Mouse (Mus musculus) spleen, adult 12 weeks (tissue): ENCODE measurements around the gene Ptprf.

ENCODE experiments used
- DNase-seq: peaks from one replicate; pipeline ENCODE4 v3.0.0; 2022; ENCODE audit warnings: low spot score

Gene Ptprf

GRCm38 (mm10) chr4:118282182-118282562 lies 9.0 kb downstream of the Ptprf start:
- DNase-seq, result no peak

GRCm38 (mm10) chr4:118281444-118282181 lies 9.6 kb downstream of the Ptprf start:
- no peak for DNase-seq

GRCm38 (mm10) chr4:118280506-118280905 lies 10.7 kb downstream of the Ptprf start:
- no peak for DNase-seq

GRCm38 (mm10) chr4:118276520-118277232 lies 14.5 kb downstream of the Ptprf start:
- no peak for DNase-seq

GRCm38 (mm10) chr4:118275601-118276519 lies 15.3 kb downstream of the Ptprf start:
- DNase-seq, result no peak

- DNase-seq, result no peak
These were observed 16.7 kb downstream of the Ptprf start for GRCm38 (mm10) chr4:118274521-118274920.

- DNase-seq, result no peak
These were observed 17.2 kb downstream of the Ptprf start for GRCm38 (mm10) chr4:118273998-118274397.

GRCm38 (mm10) chr4:118273545-118273944 lies 17.7 kb downstream of the Ptprf start:
- DNase-seq, result no peak

GRCm38 (mm10) chr4:118272871-118273270 lies 18.3 kb downstream of the Ptprf start:
- no peak for DNase-seq

GRCm38 (mm10) chr4:118272258-118272657 lies 18.9 kb downstream of the Ptprf start:
- DNase-seq, result no peak

- DNase-seq, result no peak
These were observed 19.6 kb downstream of the Ptprf start for GRCm38 (mm10) chr4:118271556-118272074.

- DNase-seq, result no peak
These were observed 20.5 kb downstream of the Ptprf start for GRCm38 (mm10) chr4:118270706-118271105.

GRCm38 (mm10) chr4:118269999-118270398 lies 21.2 kb downstream of the Ptprf start:
- no peak for DNase-seq

GRCm38 (mm10) chr4:118268429-118269212 lies 22.6 kb downstream of the Ptprf start:
- no peak for DNase-seq

GRCm38 (mm10) chr4:118265557-118265956 lies 25.6 kb downstream of the Ptprf start:
- no peak for DNase-seq

GRCm38 (mm10) chr4:118261771-118262473 lies 29.3 kb downstream of the Ptprf start:
- DNase-seq, result no peak

- DNase-seq, result no peak
These were observed 29.9 kb downstream of the Ptprf start for GRCm38 (mm10) chr4:118261291-118261690.

GRCm38 (mm10) chr4:118260551-118261267 lies 30.5 kb downstream of the Ptprf start:
- DNase-seq, result no peak

GRCm38 (mm10) chr4:118259782-118260463 lies 31.3 kb downstream of the Ptprf start:
- DNase-seq, result no peak
